Mouse (Mus musculus): ENCODE data around the gene Spata5. TPM values are rescaled to one million over a fixed set of nuclear protein-coding genes. Genes with fewer than 3 reads are reported as not detected.
"Not testable (repeated sequence)": the region's sequence is repeated elsewhere in the genome, so short reads cannot be mapped to it uniquely, and the experiment has no call there.

Gene Spata5
- polyA plus RNA-seq, 1 experiment from 2014 or later, result 34.5 TPM

GRCm38 (mm10) chr3:37595721-37596120 is 176.0 kb downstream of the Spata5 start:
- no peaks in the 10 kb centered on the region for H3K4me1 ChIP-seq (replicated peaks)
- no peak overlapping the region for H3K4me2 ChIP-seq (replicated peaks)
- H3K9ac ChIP-seq, result no peak overlapping the region
- H3K36me3 ChIP-seq, result no peaks in the 10 kb centered on the region
- no peaks in the 10 kb centered on the region for H3K9me3 ChIP-seq
- H3K4me3 ChIP-seq (replicated peaks), result no peak overlapping the region
- H3K27ac ChIP-seq, result no peak overlapping the region
- no peak for ATAC-seq
- H3K27me3 ChIP-seq (replicated peaks), result no peaks in the 10 kb centered on the region
- WGBS, result 66% methylated on average over 10 of the region's 10 CpGs

- Histone ChIP-seq H3K4me1 (replicated peaks) (no peaks in the 10 kb centered on the region), H3K36me3 (no peaks in the 10 kb centered on the region), H3K4me2 (replicated peaks) (no peak overlapping the region), H3K4me3 (replicated peaks) (no peak overlapping the region), H3K27ac (no peak overlapping the region), H3K9me3 (no peaks in the 10 kb centered on the region), H3K9ac (no peak overlapping the region), H3K27me3 (replicated peaks) (no peaks in the 10 kb centered on the region)
- ATAC-seq, result peak; percentile 17; the same call in 1 of the 2 replicates
- WGBS, result 59% methylated on average over 6 of the region's 6 CpGs
These were observed 176.8 kb downstream of the Spata5 start for GRCm38 (mm10) chr3:37596519-37596918.

- Histone ChIP-seq H3K4me1 (replicated peaks) (no peaks in the 10 kb centered on the region), H3K9ac (no peak overlapping the region), H3K4me2 (replicated peaks) (no peak overlapping the region), H3K27me3 (replicated peaks) (no peaks in the 10 kb centered on the region), H3K27ac (no peak overlapping the region), H3K4me3 (replicated peaks) (no peak overlapping the region), H3K36me3 (no peaks in the 10 kb centered on the region), H3K9me3 (no peaks in the 10 kb centered on the region)
- peak; percentile 47; the same call in 1 of the 2 replicates for ATAC-seq
- 54% methylated on average over 5 of the region's 5 CpGs for WGBS
These were observed 177.5 kb downstream of the Spata5 start for GRCm38 (mm10) chr3:37597200-37597599.

GRCm38 (mm10) chr3:37599641-37600040 is 179.9 kb downstream of the Spata5 start:
- H3K9ac ChIP-seq; H3K4me2 ChIP-seq (replicated peaks); H3K27me3 ChIP-seq (replicated peaks); ATAC-seq; H3K4me3 ChIP-seq (replicated peaks); H3K4me1 ChIP-seq (replicated peaks); H3K9me3 ChIP-seq; H3K27ac ChIP-seq; H3K36me3 ChIP-seq: not testable (repeated sequence)
- 87% methylated on average over 14 of the region's 14 CpGs for WGBS

- Histone ChIP-seq H3K36me3 (no peaks in the 10 kb centered on the region), H3K4me1 (replicated peaks) (peaks cover 5% of the 10 kb centered on the region; the same call in 1 of the 2 replicates), H3K9me3 (no peaks in the 10 kb centered on the region; the same call in 1 of the 2 replicates), H3K9ac (no peak overlapping the region), H3K27me3 (replicated peaks) (no peaks in the 10 kb centered on the region), H3K27ac (no peak overlapping the region), H3K4me2 (replicated peaks) (no peak overlapping the region), H3K4me3 (replicated peaks) (no peak overlapping the region)
- no peak for ATAC-seq
- WGBS, result 96% methylated on average over 9 of the region's 9 CpGs
These were observed 182.7 kb downstream of the Spata5 start for GRCm38 (mm10) chr3:37602356-37602755.

- Histone ChIP-seq H3K4me2 (replicated peaks) (no peak overlapping the region), H3K36me3 (no peaks in the 10 kb centered on the region), H3K27me3 (replicated peaks) (no peaks in the 10 kb centered on the region), H3K4me1 (replicated peaks) (peaks cover 5% of the 10 kb centered on the region; the same call in 1 of the 2 replicates), H3K9ac (no peak overlapping the region), H3K9me3 (no peaks in the 10 kb centered on the region; the same call in 1 of the 2 replicates), H3K27ac (no peak overlapping the region), H3K4me3 (replicated peaks) (no peak overlapping the region)
- WGBS, result 80% methylated on average over 7 of the region's 7 CpGs
- ATAC-seq, result no peak
These were observed 183.2 kb downstream of the Spata5 start for GRCm38 (mm10) chr3:37602890-37603289.

GRCm38 (mm10) chr3:37603541-37603940 is 183.8 kb downstream of the Spata5 start:
- H3K27me3 ChIP-seq (replicated peaks), result no peaks in the 10 kb centered on the region
- H3K4me2 ChIP-seq (replicated peaks), result no peak overlapping the region
- 78% methylated on average over 3 of the region's 3 CpGs for WGBS
- H3K9me3 ChIP-seq, result no peaks in the 10 kb centered on the region; the same call in 1 of the 2 replicates
- no peak overlapping the region for H3K9ac ChIP-seq
- H3K4me1 ChIP-seq (replicated peaks), result peaks cover 5% of the 10 kb centered on the region; the same call in 1 of the 2 replicates
- no peak overlapping the region for H3K4me3 ChIP-seq (replicated peaks)
- H3K27ac ChIP-seq, result no peak overlapping the region
- no peaks in the 10 kb centered on the region for H3K36me3 ChIP-seq
- ATAC-seq, result no peak

GRCm38 (mm10) chr3:37604976-37605875 is 185.5 kb downstream of the Spata5 start:
- no peak overlapping the region for H3K4me2 ChIP-seq (replicated peaks)
- no peak overlapping the region for H3K4me3 ChIP-seq (replicated peaks)
- peaks cover 5% of the 10 kb centered on the region; the same call in 1 of the 2 replicates for H3K4me1 ChIP-seq (replicated peaks)
- no peak for ATAC-seq
- no peak overlapping the region for H3K9ac ChIP-seq
- 62% methylated on average over 13 of the region's 13 CpGs for WGBS
- no peaks in the 10 kb centered on the region for H3K36me3 ChIP-seq
- H3K9me3 ChIP-seq, result no peaks in the 10 kb centered on the region; the same call in 1 of the 2 replicates
- no peak overlapping the region for H3K27ac ChIP-seq
- H3K27me3 ChIP-seq (replicated peaks), result no peaks in the 10 kb centered on the region

GRCm38 (mm10) chr3:37605876-37606238 is 186.2 kb downstream of the Spata5 start:
- Histone ChIP-seq H3K27me3 (replicated peaks) (no peaks in the 10 kb centered on the region), H3K9ac (no peak overlapping the region), H3K4me2 (replicated peaks) (no peak overlapping the region), H3K36me3 (no peaks in the 10 kb centered on the region), H3K4me3 (replicated peaks) (no peak overlapping the region), H3K9me3 (no peaks in the 10 kb centered on the region; the same call in 1 of the 2 replicates), H3K4me1 (replicated peaks) (peaks cover 5% of the 10 kb centered on the region; the same call in 1 of the 2 replicates), H3K27ac (no peak overlapping the region)
- ATAC-seq, result no peak
- WGBS, result 77% methylated on average over 10 of the region's 10 CpGs

- H3K4me2 ChIP-seq (replicated peaks), result no peak overlapping the region
- no peaks in the 10 kb centered on the region for H3K27me3 ChIP-seq (replicated peaks)
- no peak overlapping the region for H3K27ac ChIP-seq
- no peaks in the 10 kb centered on the region for H3K36me3 ChIP-seq
- no peak overlapping the region for H3K4me3 ChIP-seq (replicated peaks)
- peaks cover 5% of the 10 kb centered on the region; the same call in 1 of the 2 replicates for H3K4me1 ChIP-seq (replicated peaks)
- no peak overlapping the region for H3K9ac ChIP-seq
- no peak for ATAC-seq
- no peaks in the 10 kb centered on the region; the same call in 1 of the 2 replicates for H3K9me3 ChIP-seq
- WGBS, result 89% methylated on average over 4 of the region's 4 CpGs
These were observed 189.2 kb downstream of the Spata5 start for GRCm38 (mm10) chr3:37608926-37609325.

- Histone ChIP-seq H3K9ac (no peak overlapping the region), H3K9me3 (no peaks in the 10 kb centered on the region; the same call in 1 of the 2 replicates), H3K36me3 (no peaks in the 10 kb centered on the region), H3K4me3 (replicated peaks) (no peak overlapping the region), H3K27ac (no peak overlapping the region), H3K4me2 (replicated peaks) (no peak overlapping the region), H3K27me3 (replicated peaks) (no peaks in the 10 kb centered on the region), H3K4me1 (replicated peaks) (peaks cover 3% of the 10 kb centered on the region; the same call in 1 of the 2 replicates)
- 91% methylated on average over 2 of the region's 2 CpGs for WGBS
- no peak for ATAC-seq
These were observed 191.0 kb downstream of the Spata5 start for GRCm38 (mm10) chr3:37610670-37611069.

GRCm38 (mm10) chr3:37613722-37614121 is 194.0 kb downstream of the Spata5 start:
- no peak for ATAC-seq
- 67% methylated on average over 10 of the region's 10 CpGs for WGBS

More at GRCm38 (mm10) chr3:37613722-37614121, 194.0 kb downstream of the Spata5 start:
- H3K4me3 ChIP-seq (replicated peaks), result no peak overlapping the region
- H3K9ac ChIP-seq, result no peak overlapping the region
- no peaks in the 10 kb centered on the region for H3K9me3 ChIP-seq
- no peaks in the 10 kb centered on the region for H3K4me1 ChIP-seq (replicated peaks)
- H3K27ac ChIP-seq, result no peak overlapping the region
- no peaks in the 10 kb centered on the region for H3K27me3 ChIP-seq (replicated peaks)
- H3K4me2 ChIP-seq (replicated peaks), result no peak overlapping the region
- H3K36me3 ChIP-seq, result no peaks in the 10 kb centered on the region

Data from intestine, embryonic 15.5 days (tissue).